Mouse (Mus musculus): ENCODE measurements at regions not wholly inside any gene's neighbourhood (a gene's known extent, or its start where the extent isn't known, plus 50 kb on each side); places are given as distances from the start of the nearest gene placed in this dataset.

GRCm38 (mm10) chr16:93238898-93239297 lies 365.0 kb downstream of the Setd4 start:
- no peak for TF ChIP-seq CTCF (conservative IDR thresholded peaks at IDR 0.05)
- no peak overlapping the region for H3K4me3 ChIP-seq
- no peak for DNase-seq (ENCODE audit: low spot score in 2 of 2)

GRCm38 (mm10) chr16:93238326-93238725 lies 365.5 kb downstream of the Setd4 start:
- no peak for DNase-seq (ENCODE audit: low spot score in 2 of 2)
- no peak overlapping the region for H3K27ac ChIP-seq
- TF ChIP-seq CTCF (conservative IDR thresholded peaks at IDR 0.05): no peak
- H3K4me3 ChIP-seq: no peak overlapping the region

More at GRCm38 (mm10) chr16:93238898-93239297, 365.0 kb downstream of the Setd4 start:
- no peak overlapping the region for H3K27ac ChIP-seq

GRCm38 (mm10) chr16:93225644-93226043 lies 378.2 kb downstream of the Setd4 start:
- no peak for DNase-seq (ENCODE audit: low spot score in 2 of 2)
- no peak overlapping the region for H3K27ac ChIP-seq
- TF ChIP-seq CTCF (conservative IDR thresholded peaks at IDR 0.05): no peak
- H3K4me3 ChIP-seq: no peak overlapping the region

GRCm38 (mm10) chr16:93225196-93225595 lies 378.7 kb downstream of the Setd4 start:
- Histone ChIP-seq H3K27ac (no peak overlapping the region), H3K4me3 (no peak overlapping the region)
- no peak for TF ChIP-seq CTCF (conservative IDR thresholded peaks at IDR 0.05)
- DNase-seq (ENCODE audit: low spot score in 2 of 2): no peak

GRCm38 (mm10) chr16:93219731-93220130 lies 384.1 kb downstream of the Setd4 start:
- no peak overlapping the region for H3K27ac ChIP-seq
- no peak for DNase-seq (ENCODE audit: low spot score in 2 of 2)
- H3K4me3 ChIP-seq: no peak overlapping the region
- TF ChIP-seq CTCF (conservative IDR thresholded peaks at IDR 0.05): no peak

- no peak for DNase-seq (ENCODE audit: low spot score in 2 of 2)
- no peak overlapping the region for H3K4me3 ChIP-seq
- peak; percentile 57 for TF ChIP-seq CTCF (conservative IDR thresholded peaks at IDR 0.05)
Observed at GRCm38 (mm10) chr16:93218402-93218801, 385.5 kb downstream of the Setd4 start.

GRCm38 (mm10) chr16:93217600-93218226 lies 386.1 kb downstream of the Setd4 start:
- no peak overlapping the region for H3K27ac ChIP-seq
- no peak for TF ChIP-seq CTCF (conservative IDR thresholded peaks at IDR 0.05)
- H3K4me3 ChIP-seq: no peak overlapping the region
- DNase-seq (ENCODE audit: low spot score in 2 of 2): no peak

More at GRCm38 (mm10) chr16:93218402-93218801, 385.5 kb downstream of the Setd4 start:
- H3K27ac ChIP-seq: no peak overlapping the region

GRCm38 (mm10) chr16:93215630-93216029 lies 388.2 kb downstream of the Setd4 start:
- DNase-seq (ENCODE audit: low spot score in 2 of 2): no peak
- no peak overlapping the region for H3K4me3 ChIP-seq
- TF ChIP-seq CTCF (conservative IDR thresholded peaks at IDR 0.05): no peak
- H3K27ac ChIP-seq: no peak overlapping the region

- no peak overlapping the region for H3K4me3 ChIP-seq
- no peak overlapping the region for H3K27ac ChIP-seq
- DNase-seq (ENCODE audit: low spot score in 2 of 2): no peak
- no peak for TF ChIP-seq CTCF (conservative IDR thresholded peaks at IDR 0.05)
Observed at GRCm38 (mm10) chr16:93213618-93214017, 387.7 kb upstream of the Runx1 start.

GRCm38 (mm10) chr16:93207675-93208074 lies 381.7 kb upstream of the Runx1 start:
- no peak for DNase-seq (ENCODE audit: low spot score in 2 of 2)
- Histone ChIP-seq H3K27ac (no peak overlapping the region), H3K4me3 (no peak overlapping the region)
- TF ChIP-seq CTCF (conservative IDR thresholded peaks at IDR 0.05): no peak

GRCm38 (mm10) chr16:93207217-93207616 lies 381.3 kb upstream of the Runx1 start:
- TF ChIP-seq CTCF (conservative IDR thresholded peaks at IDR 0.05): no peak
- DNase-seq (ENCODE audit: low spot score in 2 of 2): no peak
- Histone ChIP-seq H3K27ac (no peak overlapping the region), H3K4me3 (no peak overlapping the region)

GRCm38 (mm10) chr16:93206325-93206724 lies 380.4 kb upstream of the Runx1 start:
- no peak for DNase-seq (ENCODE audit: low spot score in 2 of 2)
- Histone ChIP-seq H3K27ac (no peak overlapping the region), H3K4me3 (no peak overlapping the region)
- no peak for TF ChIP-seq CTCF (conservative IDR thresholded peaks at IDR 0.05)

GRCm38 (mm10) chr16:93204601-93205000 lies 378.7 kb upstream of the Runx1 start:
- DNase-seq (ENCODE audit: low spot score in 2 of 2): no peak
- H3K27ac ChIP-seq: no peak overlapping the region
- TF ChIP-seq CTCF (conservative IDR thresholded peaks at IDR 0.05): no peak
- no peak overlapping the region for H3K4me3 ChIP-seq

- TF ChIP-seq CTCF (conservative IDR thresholded peaks at IDR 0.05): no peak
- Histone ChIP-seq H3K27ac (no peak overlapping the region), H3K4me3 (no peak overlapping the region)
- no peak for DNase-seq (ENCODE audit: low spot score in 2 of 2)
Observed at GRCm38 (mm10) chr16:93202591-93202990, 376.6 kb upstream of the Runx1 start.

All from layer of hippocampus, adult 2 months (tissue).